Mouse (Mus musculus) megakaryocyte, adult 5-6 weeks (primary cell): Measurements from ENCODE around the gene Ifna14. TPM values are rescaled to one million over a fixed set of nuclear protein-coding genes. Genes with fewer than 3 reads are reported as not detected.
"Not testable (repeated sequence)": the region's sequence is repeated elsewhere in the genome, so short reads cannot be mapped to it uniquely, and the experiment has no call there.

Experiments used
- ATAC-seq: 2 replicates; pipeline ENCODE4 v1.8.0; 2016; ENCODE audit warnings: mild to moderate bottlenecking, inconsistent platforms; ENCODE audit not compliant: poor library complexity, severe bottlenecking
- total RNA-seq, 2 experiments: library from RNA; stranded (forward) in 1 of 2; stranded (reverse) in 1 of 2; fragments of 153-499, 151-499 nt in 1 of 2; fragments of 221-1000, 200-1000 nt in 1 of 2; gene quantifications; 2 replicates each; pipeline versions ENCODE4 v1.2.3 to v1.2.4; 2015 to 2017

Ifna14 gene
- not detected in 2 replicates for total RNA-seq (2015)
- not detected in 2 replicates for total RNA-seq (2017)

- no peak for ATAC-seq
Observed at GRCm38 (mm10) chr4:88571698-88572097, at the start of gene Ifna14. Ifna14 (minus strand) TSS chr4:88571798.

GRCm38 (mm10) chr4:88603276-88603675 lies 31.7 kb upstream of the Ifna14 start, which contains the start of gene Ifna12:
Ifna12 (minus strand) TSS chr4:88603376.
- ATAC-seq = no peak

- no peak for ATAC-seq
Observed at GRCm38 (mm10) chr4:88592285-88592684, 20.7 kb upstream of the Ifna14 start, which contains the start of gene Ifna9. Ifna9 (minus strand) TSS chr4:88592385.

- ATAC-seq = no peak
Observed at GRCm38 (mm10) chr4:88561791-88562190, 9.8 kb downstream of the Ifna14 start.

- ATAC-seq = not testable (repeated sequence)
Observed at GRCm38 (mm10) chr4:88558145-88558544, 13.5 kb downstream of the Ifna14 start, which contains the start of gene Ifna15. Ifna15 (minus strand) TSS chr4:88558245.

GRCm38 (mm10) chr4:88550161-88550945 lies 21.2 kb downstream of the Ifna14 start:
- ATAC-seq = peak; percentile 99

GRCm38 (mm10) chr4:88547986-88548385 lies 23.6 kb downstream of the Ifna14 start:
- ATAC-seq = no peak

GRCm38 (mm10) chr4:88543649-88544234 lies 27.9 kb downstream of the Ifna14 start:
- ATAC-seq = peak; percentile 99

- peak; percentile 95 for ATAC-seq
Observed at GRCm38 (mm10) chr4:88537328-88537727, 34.3 kb downstream of the Ifna14 start.

- no peak for ATAC-seq
Observed at GRCm38 (mm10) chr4:88536640-88537039, 35.0 kb downstream of the Ifna14 start.

- no peak for ATAC-seq
Observed at GRCm38 (mm10) chr4:88535742-88536141, 35.9 kb downstream of the Ifna14 start.

GRCm38 (mm10) chr4:88534903-88535302 lies 36.7 kb downstream of the Ifna14 start:
- no peak for ATAC-seq

- no peak for ATAC-seq
Observed at GRCm38 (mm10) chr4:88533499-88533898, 38.1 kb downstream of the Ifna14 start.

- no peak for ATAC-seq
Observed at GRCm38 (mm10) chr4:88530892-88531291, 40.7 kb downstream of the Ifna14 start.

GRCm38 (mm10) chr4:88530271-88530670 lies 41.3 kb downstream of the Ifna14 start:
- no peak for ATAC-seq

GRCm38 (mm10) chr4:88526379-88527049 lies 45.1 kb downstream of the Ifna14 start:
- peak; percentile 61 for ATAC-seq

- peak; percentile 36; the same call in 1 of the 2 replicates for ATAC-seq
Observed at GRCm38 (mm10) chr4:88525393-88525792, 46.2 kb downstream of the Ifna14 start.

- ATAC-seq = peak; percentile 56
Observed at GRCm38 (mm10) chr4:88523241-88523640, 48.4 kb downstream of the Ifna14 start.

GRCm38 (mm10) chr4:88522674-88523073 lies 48.9 kb downstream of the Ifna14 start, which contains the start of gene Ifnb1:
Ifnb1 (minus strand) TSS chr4:88522774.
- ATAC-seq = no peak
